Mouse (Mus musculus) cerebellum, adult 8-10 months (tissue): ENCODE results near the gene Gm10282.

Experiments
- DNase-seq: peaks from one replicate; pipeline ENCODE4 v3.0.0; 2022

Gene Gm10282

GRCm38 (mm10) chr8:72323131-72323725, 18.2 kb upstream of the Gm10282 start:
- no peak for DNase-seq

- DNase-seq, result no peak
Measured at GRCm38 (mm10) chr8:72322471-72322889, 17.4 kb upstream of the Gm10282 start.

- no peak for DNase-seq
Measured at GRCm38 (mm10) chr8:72321635-72322441, 16.8 kb upstream of the Gm10282 start.

GRCm38 (mm10) chr8:72320803-72321583, 15.9 kb upstream of the Gm10282 start:
- DNase-seq, result no peak

- no peak for DNase-seq
Measured at GRCm38 (mm10) chr8:72319921-72320802, 15.1 kb upstream of the Gm10282 start.

- no peak for DNase-seq
Measured at GRCm38 (mm10) chr8:72319397-72319796, 14.3 kb upstream of the Gm10282 start.

GRCm38 (mm10) chr8:72318801-72319322, 13.8 kb upstream of the Gm10282 start, which contains the start of gene Klf2:
Klf2 (plus strand) TSS chr8:72319033.
- peak; percentile 35 for DNase-seq

GRCm38 (mm10) chr8:72317741-72318301, 12.8 kb upstream of the Gm10282 start:
- no peak for DNase-seq

GRCm38 (mm10) chr8:72316053-72316695, 11.1 kb upstream of the Gm10282 start:
- no peak for DNase-seq

GRCm38 (mm10) chr8:72312926-72313518, 8.0 kb upstream of the Gm10282 start:
- DNase-seq, result no peak

- peak; percentile 70 for DNase-seq
Measured at GRCm38 (mm10) chr8:72310849-72311506, 5.9 kb upstream of the Gm10282 start.

GRCm38 (mm10) chr8:72308276-72308675, 3.2 kb upstream of the Gm10282 start:
- no peak for DNase-seq

- no peak for DNase-seq
Measured at GRCm38 (mm10) chr8:72306913-72307312, 1.9 kb upstream of the Gm10282 start.

- no peak for DNase-seq
Measured at GRCm38 (mm10) chr8:72303633-72304032, 1.4 kb downstream of the Gm10282 start.

GRCm38 (mm10) chr8:72302986-72303612, 2.0 kb downstream of the Gm10282 start:
- no peak for DNase-seq

- DNase-seq, result no peak
Measured at GRCm38 (mm10) chr8:72301497-72301896, 3.6 kb downstream of the Gm10282 start.

GRCm38 (mm10) chr8:72300654-72301400, 4.2 kb downstream of the Gm10282 start:
- DNase-seq, result no peak

- DNase-seq, result no peak
Measured at GRCm38 (mm10) chr8:72298928-72299327, 6.1 kb downstream of the Gm10282 start.

GRCm38 (mm10) chr8:72296561-72296960, 8.5 kb downstream of the Gm10282 start:
- DNase-seq, result no peak
